Mouse (Mus musculus): ENCODE measurements around the gene Golga7b.

Gene Golga7b

DNA sequence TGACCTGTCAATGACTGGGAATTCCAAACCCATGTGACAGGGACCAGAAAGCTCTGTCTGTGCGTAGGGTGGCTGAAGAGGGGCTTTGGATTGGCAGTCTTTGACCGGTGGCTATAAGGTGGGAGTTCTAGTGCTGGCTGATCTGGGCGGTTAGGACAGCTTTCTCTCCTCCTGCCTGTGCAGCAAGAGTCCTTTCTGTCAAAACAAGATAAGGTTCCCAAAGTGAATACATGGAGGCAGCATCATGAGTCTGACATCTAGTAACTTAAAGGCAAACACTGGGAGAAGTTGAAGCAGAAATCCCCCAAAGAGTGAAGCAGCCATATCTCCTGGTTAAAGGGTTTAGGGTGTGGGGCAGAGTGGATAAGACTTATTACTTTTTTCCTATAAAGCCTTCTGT lies at the start of gene Golga7b:
Golga7b (plus strand) TSS at position 56 of the 400 bp plus-strand sequence.
- DNase-seq (ENCODE audit: low read depth, low spot score): no peak

DNA sequence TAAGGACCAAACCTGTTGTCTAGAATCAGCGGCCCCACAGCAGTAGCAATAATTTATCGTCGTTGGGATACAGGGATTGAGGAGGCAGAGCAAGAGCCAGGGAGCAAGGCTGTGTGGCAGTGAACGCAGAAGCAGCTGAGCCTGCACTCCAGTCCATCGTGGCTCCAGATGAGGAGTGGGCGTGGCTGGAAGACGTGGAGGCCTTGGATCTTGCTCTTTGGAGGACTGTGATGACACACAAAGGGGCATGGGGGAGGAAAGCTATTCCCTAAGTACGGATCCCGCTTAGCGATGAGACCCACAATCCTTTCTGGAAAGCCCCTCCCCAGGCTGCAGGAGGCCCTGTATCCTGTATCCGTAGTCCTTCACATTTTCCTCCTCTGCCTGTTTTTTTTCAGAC lies 49.3 kb upstream of the Golga7b start:
- no peak for DNase-seq (ENCODE audit: low read depth, low spot score)

DNA sequence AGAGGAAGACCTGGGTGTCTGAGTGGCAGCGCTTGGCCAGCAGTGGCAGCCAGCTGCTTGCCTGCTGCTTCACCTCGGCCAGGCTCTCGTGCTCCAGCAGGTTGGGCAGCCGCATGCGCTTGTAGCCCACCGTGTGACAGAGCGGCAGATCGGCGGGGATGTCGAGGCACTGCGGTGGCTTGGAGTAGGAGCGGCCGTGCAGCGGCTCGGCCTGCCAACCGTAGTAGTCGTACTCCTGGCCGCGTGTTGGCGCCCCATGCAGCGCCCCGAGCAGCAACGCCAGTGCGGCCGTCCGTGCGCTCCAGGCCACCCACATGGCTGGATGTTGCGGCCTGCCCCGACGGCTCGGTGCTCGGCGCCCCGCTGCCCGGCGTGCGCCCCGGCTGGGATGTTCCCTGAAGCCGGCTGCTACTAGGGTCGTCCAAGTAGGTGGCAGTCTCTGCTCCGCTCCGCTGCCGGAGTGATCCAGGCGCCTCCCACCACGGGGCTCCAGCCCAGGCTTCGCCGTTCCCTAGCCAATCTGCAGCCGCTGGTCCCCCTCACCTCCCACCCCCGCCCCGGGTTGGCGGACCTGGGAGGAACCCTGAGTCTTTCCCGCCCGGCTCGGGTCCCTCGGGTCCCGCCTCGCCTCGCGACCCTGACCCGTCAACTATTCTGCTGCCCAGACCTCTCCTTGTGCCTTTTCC lies 45.5 kb upstream of the Golga7b start, which contains the start of gene Sfrp5:
Sfrp5 (minus strand) TSS at position 557 of the 686 bp plus-strand sequence.
- peak; percentile 38 for DNase-seq (ENCODE audit: low read depth, low spot score)

DNA sequence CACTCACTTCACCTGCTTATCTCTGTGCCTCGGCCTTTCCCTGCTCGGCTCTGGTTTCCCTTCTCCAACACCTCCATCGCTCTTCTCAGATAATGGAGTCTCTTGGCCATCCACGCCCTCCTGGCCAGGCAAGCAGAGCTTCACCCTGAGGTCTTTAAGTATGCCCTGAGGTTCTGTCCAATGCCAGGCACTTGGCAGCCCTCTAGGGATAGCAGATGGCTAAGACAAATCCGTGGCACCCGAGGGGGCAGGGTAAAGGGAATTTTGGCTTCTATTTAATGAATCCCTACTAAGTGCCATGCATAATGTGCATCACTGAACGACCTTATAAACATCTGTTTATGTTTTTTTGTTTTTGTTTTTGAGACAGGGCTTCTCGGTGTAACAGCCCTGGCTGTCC lies 44.9 kb upstream of the Golga7b start:
- no peak for DNase-seq (ENCODE audit: low read depth, low spot score)

DNA sequence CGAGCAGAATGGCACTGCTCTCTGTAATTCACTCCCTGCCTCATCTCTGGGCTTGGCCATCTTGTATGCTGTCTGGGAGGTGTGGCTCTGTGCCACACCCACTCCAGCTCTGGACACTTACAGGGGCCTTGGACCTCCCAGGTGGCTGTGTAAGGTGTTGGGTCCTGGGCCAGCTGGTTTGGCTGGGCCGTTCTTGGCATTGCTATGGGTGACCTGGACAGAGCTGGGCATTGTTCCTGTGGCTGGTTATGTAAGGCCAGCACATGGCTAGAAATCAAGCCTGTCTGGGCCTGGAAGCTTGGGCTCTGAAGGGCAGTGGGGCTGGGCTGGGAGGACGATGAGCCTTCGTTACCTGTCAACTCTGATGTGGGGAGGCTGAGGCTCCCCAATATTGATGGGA lies 43.1 kb upstream of the Golga7b start:
- DNase-seq (ENCODE audit: low read depth, low spot score): no peak

DNA sequence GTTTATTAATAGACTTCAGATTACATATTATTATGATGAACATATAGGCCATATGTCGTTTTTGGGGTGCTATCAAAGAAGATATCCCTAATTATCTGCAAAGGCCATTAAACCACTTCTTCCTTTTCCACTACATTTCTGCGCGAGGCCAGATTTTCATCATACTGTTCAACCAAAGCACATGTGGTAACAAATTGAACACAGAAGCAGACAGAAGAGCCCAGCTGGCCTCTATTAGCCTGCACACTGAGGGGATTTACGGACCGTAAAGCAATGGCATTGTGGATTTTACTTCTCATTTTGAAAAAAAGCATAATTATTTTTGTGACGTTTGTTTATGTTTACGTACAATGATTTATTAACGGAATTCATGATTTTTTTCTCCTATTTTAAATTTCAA lies 42.2 kb upstream of the Golga7b start:
- no peak for DNase-seq (ENCODE audit: low read depth, low spot score)

DNA sequence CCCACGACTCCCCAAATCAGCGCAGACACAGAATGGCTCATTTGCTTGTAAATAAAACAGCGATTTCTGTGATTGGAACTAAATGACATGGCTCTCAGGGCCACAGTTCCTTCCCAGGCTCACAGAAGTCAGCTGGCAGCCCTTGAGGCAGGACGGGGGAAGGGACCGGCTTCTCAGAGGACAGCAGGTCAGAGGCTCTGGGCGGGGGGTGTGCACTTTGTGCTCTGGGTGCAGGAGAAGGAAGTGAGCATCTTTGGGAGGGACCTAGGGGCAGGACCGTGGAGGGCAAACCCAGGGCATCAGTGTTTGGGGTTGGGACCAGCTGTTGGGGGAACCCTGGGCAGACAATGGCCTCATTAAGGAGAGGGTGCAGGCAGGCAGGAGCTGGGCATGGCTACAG lies 37.9 kb upstream of the Golga7b start:
- DNase-seq (ENCODE audit: low read depth, low spot score): no peak

DNA sequence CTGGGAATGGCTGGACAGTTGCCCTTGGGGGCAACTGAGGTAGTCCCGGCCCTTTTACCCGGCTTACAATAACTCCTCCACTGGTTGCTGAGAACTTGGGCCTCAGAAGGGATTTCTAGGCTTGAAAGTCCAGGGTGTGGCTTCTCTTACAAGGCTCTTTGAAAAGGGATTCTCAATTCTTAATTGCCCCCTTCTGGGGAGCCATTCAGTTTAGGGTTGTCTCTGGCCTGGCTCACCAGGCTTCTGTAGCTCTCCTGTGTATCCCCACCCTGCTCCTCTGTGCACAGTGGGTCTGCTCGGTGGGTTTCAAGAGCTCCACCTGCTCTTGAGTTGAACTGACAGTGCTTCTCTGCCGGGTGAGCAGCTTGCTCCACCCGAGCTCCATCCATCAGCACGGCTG lies 37.4 kb upstream of the Golga7b start:
- DNase-seq (ENCODE audit: low read depth, low spot score): no peak

DNA sequence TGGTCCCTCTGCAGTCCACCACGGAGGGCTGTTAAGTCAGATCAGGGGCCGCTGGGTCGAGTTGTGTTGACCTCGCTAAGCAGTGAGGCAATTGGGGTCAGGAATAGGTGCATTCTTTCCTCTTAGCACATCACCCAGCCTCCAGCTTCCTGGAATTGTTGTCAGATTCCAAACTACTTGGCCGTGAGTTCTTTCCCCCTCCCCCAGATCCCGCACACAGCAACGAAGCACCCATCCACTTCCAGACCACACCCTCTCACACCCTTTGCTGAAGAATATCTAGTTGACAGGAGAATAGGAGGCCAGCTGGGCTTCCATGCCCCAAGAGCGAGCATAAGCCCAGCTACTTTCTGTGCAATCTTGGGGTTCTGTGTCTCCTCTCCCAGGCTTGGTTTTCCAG lies 35.4 kb upstream of the Golga7b start:
- DNase-seq (ENCODE audit: low read depth, low spot score): no peak

DNA sequence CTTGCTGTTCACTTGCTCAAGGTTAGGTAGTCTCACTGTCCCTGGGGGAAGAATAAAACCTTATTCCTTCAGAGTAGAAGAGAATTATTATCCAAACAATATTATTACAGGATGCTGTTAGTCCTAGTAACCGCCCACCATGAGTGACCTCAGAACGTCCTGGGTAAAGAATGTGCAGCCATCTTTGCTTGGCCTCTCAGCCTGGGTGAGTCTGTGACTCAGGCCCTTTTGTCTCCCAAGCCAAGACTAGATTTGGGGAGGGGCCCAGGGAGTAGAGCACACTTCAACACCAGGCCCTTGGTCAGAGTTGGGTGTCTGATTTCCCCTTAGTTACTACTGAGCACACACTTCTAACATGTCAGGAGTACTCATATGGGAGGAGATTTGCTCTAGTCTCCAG lies 32.8 kb upstream of the Golga7b start:
- no peak for DNase-seq (ENCODE audit: low read depth, low spot score)

DNA sequence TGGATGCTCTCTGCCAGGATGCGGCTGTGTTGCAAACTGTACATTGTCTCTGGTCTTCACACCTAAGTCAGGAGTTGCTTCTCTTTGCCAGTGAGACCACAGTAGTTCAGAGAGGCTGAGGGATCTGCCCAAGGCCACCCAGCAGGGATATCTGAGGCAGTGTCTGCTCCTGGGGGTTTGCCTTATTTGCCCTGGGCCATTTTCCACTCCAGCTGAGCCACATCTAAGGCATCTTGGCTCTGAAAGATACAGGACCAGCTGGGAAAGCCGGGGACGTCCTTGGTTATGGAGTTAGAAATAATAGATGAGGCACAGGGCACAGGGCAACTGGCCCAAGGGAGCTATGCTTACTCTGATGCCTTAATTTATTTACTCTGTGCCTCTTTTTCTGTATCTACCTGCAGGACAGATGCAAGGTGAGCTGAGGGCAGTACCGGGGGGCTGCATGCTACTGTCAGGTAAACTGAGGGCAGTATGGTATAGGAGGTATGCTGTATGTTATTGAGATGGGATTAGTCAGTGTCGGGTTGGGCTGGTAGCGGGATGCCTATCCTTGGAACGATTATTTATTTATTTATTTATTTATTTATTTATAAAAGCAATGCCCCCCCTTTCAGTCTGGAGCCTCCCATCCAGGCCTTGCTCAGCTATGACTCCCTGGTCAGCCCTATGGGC lies 30.5 kb upstream of the Golga7b start:
- DNase-seq (ENCODE audit: low read depth, low spot score): no peak

DNA sequence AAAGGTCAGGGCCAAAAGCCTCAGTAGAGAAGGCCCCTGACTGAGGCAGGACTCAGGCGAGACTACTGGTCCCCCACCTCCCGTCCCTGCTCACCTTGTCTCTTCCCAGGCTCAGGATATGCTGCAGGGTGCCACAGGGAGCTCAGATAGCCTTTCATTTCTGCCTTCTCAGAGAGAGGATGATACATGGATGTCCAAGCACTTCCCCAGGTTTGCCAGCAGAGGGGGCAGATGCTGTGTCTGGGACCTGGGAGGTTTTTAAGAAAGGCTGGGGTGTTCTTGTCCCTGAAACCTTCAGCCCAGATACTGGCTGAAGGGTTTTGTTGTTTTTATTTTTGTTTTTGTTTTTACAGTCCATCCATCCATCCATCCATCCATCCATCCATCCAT lies 30.0 kb upstream of the Golga7b start:
- DNase-seq (ENCODE audit: low read depth, low spot score): no peak

DNA sequence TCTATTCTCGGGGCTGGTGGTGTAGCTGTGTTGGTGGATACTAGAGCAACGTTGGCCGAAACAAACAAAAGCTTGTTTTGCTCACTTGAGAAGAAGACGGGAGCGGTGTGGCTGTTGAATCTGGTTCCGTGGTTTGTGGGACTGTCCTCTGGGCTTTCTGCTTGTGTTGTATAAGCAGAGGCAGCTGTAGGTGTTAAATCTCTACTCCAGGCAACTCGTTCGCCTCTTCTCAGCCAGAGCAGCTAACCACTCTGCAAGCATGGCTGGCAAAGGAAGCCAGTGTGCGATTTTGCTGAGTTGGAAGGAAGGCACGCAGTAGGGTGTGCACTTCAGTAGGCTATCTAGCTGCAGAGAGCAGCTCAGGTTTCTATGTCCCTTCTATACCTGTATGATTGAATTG lies 20.9 kb upstream of the Golga7b start:
- no peak for DNase-seq (ENCODE audit: low read depth, low spot score)

DNA sequence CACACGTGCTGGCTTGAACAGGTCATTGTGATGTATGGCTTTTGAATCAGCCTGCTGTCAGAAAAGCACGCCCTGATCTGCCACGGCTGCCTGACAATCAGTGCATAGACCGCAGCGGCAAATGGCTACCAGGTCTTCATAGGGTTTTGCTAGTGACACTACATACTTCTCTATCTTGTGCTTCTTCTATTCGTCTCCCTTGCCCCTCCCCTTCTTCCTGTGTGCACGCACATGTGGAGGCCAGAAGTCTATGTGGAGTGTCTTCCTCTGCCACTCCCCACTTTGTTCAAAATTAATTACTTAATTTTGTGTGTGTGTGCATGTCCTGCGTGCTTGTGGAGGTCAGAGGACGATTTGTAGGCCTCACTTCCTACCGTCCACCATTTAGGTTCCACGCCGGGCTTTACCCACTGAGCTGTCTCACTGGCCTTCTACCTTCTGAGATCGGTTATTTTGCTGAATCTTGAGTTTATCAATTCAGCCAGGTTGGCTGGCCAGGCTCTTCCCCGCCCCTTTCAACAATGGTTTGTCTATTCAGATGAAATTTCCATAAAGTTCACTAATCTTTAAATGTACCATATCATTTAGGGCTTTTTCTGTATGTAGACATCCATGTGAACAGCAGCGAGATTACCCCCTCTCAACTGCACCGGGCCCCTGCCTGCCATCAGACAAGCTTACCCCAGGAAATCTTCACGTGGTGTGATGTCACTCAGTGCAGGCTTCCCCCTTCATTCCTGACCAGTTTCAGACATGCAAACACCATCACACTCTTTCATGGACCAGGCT lies 17.7 kb upstream of the Golga7b start:
- no peak for DNase-seq (ENCODE audit: low read depth, low spot score)

DNA sequence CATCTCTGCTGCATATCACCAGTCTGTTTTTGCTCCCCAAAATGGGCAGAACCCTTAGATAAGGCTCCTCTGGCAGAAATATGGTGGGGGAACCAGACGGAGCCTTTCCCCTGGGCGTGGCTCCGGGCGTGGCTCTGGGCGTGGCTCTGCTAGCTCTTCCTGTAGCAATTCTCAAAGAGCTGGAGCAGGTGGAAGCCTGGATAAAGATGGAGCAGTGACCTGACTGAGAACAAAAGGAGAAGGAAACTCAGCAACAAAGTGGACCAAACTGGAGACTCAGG lies 17.1 kb upstream of the Golga7b start:
- no peak for DNase-seq (ENCODE audit: low read depth, low spot score)

DNA sequence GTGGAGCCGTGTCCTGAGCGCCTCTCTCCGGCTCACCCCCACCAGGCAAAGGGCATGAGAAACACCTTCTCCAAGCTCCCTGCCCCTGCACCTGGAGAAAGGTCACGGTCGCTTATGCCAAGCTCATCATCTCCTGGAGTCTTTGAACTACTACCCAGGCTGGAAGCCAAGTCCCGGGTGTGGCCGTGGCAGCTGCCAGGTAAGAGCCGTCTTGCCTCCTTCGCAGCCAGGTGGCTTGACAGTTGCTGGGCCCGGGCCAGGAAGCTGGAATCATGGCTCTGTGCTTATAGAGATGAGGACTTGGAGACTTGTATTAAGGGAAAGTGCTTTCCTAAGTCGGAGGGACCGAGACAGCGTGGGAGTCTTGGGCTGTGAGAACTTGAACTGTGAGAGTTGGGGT lies 16.4 kb upstream of the Golga7b start:
- DNase-seq (ENCODE audit: low read depth, low spot score): no peak

DNA sequence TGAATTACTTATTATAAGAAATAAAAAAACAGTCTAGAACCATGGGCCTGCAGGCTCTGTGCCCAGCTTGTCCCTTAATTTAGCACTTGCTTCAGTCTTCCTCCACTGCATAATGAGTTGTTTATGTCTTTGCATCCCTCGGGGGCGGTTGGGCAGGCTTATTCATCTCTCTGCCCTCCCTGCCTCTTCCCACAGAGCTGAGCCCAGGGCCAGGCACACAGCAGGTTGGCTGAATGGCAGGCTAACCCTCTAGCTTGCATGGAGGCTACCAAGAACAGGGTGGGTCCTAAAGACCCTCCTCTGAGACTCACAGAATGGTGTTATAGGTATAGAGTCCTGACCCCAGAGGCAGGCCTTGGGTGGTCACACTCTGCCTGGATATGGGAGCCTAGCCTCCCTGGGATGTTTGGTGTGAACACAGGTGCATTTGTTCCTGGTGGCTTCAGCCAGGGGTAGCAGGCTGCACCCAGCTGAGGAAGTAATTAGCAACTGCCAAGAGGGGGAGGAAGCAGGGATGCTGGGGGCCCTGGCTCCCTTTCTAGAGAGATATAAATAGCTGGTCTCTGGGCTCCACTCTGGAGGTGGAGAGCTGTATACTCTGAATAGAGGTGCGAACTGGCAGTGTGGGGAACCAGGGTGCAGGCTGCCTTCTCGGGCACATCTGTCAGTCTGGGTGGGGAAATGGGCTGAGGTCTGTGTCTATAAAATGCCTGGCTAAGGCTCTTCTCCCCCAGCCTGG lies 9.6 kb upstream of the Golga7b start:
- no peak for DNase-seq (ENCODE audit: low read depth, low spot score)

DNA sequence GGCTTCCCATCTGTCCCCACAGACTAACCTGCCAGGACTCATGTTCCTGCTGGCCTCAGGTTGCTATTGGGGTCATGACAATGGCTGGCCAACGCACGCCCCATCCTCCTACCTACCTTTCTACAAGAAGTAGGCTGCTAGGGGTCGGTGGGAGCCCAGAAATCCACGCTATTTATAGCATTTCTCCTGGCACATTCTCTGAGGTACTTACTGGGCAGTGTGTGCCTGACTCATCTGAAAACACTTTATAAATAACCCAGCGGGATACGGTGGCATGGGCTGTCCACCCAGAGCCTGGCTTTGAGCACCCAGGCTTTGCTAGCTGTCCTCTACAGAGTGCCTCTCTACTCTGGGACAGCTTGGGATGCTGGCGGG lies 9.0 kb upstream of the Golga7b start:
- no peak for DNase-seq (ENCODE audit: low read depth, low spot score)

DNA sequence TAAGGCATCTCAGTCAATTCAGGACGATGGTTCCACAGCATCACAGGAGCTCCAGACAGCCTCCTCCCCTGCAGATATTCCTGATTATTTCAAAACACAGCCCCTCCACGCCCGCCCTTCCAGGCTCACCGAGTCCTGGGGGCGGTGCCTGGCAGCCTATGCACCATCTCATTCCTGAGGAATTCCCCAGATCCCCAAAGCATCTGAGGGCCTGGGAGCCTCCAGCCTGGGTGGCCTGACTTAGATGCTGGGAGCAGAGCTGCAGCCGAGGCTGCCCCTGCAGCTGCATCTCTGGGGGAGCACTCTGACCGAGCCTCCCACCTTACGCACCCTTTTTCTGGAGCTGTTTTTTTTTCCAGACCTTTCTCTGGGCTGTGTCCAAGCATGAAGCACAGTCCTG lies 6.5 kb upstream of the Golga7b start:
- no peak for DNase-seq (ENCODE audit: low read depth, low spot score)

DNA sequence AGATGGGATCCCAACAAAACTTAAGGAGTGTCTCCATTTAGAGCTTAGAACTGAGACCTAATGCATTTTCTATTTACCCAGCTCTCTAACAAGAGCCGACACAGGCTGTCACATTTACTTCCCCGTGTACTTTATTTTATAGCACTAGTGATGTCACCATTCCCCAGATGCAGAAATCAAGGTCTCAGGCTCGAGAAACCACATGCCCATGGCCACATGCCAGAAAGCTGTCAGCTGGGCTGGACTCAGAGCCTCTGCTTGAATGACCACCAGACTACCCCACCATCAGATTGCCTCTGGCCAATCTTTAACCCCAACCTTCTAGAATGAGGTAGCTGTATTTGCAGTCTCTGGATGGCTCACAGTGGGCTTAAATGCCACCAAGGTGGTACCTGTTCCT lies 4.0 kb upstream of the Golga7b start:
- DNase-seq (ENCODE audit: low read depth, low spot score): no peak

DNA sequence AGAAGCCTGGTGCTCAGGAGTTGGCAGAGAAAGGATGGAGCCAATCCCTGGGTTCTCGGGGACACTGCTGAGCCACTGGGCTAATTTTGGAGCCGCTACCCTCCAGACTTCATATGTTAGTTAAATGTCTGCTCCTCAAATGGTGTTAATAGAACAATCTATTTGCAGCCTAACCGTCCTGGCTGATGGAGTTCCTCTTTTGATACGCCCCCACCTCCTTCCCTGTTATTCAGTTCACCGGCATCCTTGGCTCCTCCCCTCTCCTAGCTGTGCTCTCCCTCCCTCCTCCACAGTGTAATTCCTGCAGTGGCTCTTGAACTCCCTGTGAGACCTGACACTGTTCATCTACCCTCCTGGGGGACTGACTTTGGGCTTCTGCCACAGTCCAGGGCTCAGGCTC lies 748 bp upstream of the Golga7b start:
- DNase-seq (ENCODE audit: low read depth, low spot score): no peak
